Mouse (Mus musculus) forelimb bud, embryonic 11.5 days (tissue): ENCODE data around the gene Psme2.

Experiments used
- DNase-seq: peaks from one replicate; pipeline ENCODE4 v3.0.0-alpha.2; 2012; ENCODE audit warnings: low read depth, low spot score

Psme2 gene

DNA sequence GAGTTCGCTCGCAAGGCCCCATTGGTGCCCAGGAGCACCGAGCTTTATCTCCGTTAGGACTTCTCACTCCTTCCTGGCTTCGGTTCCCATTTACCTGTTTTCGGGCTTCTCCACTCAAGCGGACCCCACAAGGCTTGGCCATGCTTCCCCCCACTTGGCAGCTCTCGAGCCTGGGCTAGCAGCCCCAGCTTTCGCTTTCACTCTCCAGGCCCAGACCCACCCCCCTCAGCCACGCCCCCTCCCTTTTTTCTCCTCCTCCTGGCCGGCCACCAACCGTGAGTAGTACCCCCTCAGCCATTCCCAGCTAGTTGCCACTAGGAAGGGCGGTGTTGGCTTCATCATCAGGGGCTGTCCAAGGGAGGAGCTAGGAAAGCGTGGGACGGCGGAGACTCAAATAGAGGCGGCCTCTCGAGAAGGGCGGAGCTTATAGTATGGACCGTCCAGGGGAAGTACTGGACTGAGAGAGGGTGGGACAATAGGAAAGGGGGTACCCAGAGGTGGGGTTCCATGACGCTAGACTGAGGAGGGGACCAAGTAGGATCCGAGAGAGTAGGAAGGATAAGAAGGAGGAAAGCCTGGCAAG lies at the start of gene Psme2:
Gene Psme2 (minus strand): TSS at position 366 of the 583 bp plus-strand sequence.
- DNase-seq: peak; percentile 95

DNA sequence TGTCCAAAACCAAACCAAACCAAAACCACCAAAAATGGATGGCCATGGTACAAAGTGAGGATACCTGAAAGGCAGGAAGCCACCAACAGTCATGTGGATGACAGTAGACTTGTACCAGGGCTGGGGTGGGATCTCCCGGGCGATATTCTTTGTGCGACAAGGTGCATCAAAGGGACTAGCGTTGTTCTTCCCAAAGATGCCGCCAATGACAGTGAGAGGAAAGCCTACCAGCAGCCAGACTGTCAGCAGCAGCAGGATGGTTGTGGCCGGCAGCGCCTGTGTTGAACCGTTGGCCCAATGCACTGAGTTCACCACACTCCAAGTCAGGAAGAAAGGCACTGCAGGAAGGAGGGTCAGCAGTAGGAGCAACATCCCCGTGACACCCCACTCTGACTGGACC lies 46.9 kb upstream of the Psme2 start, which contains the start of gene Gm49378:
Gene Gm49378 (minus strand): TSS at position 101 of the 400 bp plus-strand sequence.
- DNase-seq: no peak

GRCm38 (mm10) chr14:55635523-55636007 lies 44.7 kb upstream of the Psme2 start, which contains the start of gene Ipo4:
Gene Ipo4 (minus strand): TSS chr14:55635957.
- peak; percentile 82 for DNase-seq

GRCm38 (mm10) chr14:55634874-55635522 lies 44.1 kb upstream of the Psme2 start:
- DNase-seq: no peak

GRCm38 (mm10) chr14:55629312-55629711 lies 38.4 kb upstream of the Psme2 start:
- no peak for DNase-seq

DNA sequence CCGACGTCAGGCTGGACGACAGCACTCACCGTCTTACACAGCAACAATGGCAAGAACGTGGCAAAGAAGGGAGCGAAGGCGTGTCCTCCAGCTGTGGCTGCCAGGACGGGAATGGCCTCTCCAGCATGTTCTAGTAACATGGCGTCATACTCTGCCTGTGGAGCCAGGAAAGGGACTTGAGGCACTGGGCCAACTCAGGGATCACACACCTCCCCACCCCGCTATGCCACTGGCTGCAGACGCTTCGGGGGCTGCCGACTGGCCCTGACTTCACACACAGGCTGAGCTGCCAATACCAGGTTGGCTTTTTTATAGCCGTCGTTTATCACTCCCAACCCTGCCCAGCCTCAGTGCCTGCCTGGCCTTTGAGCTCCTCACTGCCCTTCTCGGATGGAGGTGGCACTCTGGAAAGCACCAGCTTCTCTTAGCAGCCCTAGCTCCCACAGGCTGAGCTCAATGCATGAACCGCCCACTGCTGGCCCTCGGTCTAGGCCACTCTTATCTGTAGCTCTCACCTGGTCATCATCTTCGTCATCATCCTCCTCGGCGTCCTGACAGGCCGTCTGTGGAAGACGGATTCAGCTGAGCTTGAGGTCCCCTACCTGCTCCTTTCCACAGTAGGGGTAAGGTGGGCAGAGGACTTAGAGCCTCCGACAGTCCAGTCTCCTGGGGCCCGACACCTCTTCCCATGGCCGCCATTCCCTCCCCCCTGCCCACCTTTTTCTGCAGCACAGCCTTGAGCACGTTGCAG lies 37.3 kb upstream of the Psme2 start:
- DNase-seq: no peak

DNA sequence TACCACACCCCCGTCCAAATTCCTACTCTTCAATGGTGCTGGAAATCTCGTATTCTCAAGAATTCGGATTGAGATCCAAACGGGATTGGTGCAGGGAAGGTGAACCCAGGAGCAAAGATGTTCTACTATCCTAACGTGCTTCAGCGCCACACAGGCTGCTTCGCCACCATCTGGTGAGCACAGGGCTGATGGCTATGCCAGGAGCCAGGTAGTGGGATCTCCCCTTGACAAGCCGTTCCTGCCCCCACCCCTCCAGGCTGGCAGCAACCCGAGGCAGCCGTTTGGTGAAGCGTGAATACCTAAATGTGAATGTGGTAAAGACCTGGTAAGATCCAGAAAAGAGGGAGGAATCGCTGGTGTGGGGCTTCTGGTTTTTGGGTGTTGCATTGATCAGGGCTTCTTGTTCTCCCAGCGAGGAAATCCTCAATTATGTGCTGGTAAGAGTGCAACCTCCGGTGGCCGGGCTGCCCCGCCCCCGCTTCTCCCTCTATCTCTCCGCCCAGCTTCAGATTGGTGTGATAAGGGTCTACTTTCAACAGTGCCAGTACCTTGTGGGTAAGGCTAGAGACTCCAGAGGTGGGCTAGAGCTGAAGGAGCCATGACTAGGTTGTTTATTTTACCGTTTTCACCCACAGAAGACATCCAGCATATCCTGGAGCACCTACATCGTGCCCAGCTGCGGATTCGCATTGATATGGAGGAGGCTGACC lies 27.7 kb upstream of the Psme2 start:
- no peak for DNase-seq

DNA sequence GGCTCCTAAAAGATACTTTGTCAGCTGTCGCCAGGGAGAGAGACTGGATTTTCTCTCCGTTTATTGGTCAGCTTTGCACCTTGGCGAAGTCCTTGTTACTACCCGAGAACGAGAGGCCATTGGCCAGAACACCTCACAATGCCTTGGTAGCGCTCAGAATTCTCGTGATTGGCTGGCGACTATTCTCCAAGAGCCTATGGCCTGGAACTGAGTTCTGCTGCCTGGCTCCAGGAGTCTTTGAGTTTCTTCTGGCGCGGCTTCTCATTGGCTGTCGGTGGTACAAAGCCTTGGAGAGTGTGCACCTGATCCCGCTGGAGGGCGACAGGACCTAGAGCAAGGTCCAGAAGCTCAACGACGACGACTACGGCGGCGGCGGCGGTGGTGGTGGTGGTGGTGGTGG lies 26.9 kb upstream of the Psme2 start, which contains the start of gene Rec8:
Gene Rec8 (plus strand): TSS at position 216 of the 400 bp plus-strand sequence.
- peak; percentile 12 for DNase-seq

DNA sequence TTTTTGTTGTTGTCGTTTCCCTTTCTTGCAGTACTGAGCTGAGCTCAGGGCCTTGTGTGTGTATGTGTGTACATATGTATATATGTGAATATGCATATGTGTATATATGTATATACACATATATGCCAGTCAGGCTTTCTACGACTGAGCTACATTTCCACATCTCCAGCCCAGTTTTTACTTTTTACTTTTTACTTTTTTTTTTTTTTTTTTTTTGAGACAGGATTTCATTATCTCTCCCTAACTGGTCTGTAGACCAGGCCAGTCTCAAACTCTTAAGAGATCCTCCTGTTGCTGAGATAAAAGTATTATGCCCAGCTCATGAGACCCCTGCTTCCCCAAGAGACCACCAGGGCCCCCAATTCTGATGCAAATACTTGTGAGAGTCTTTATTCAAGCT lies 25.9 kb upstream of the Psme2 start:
- DNase-seq: no peak

DNA sequence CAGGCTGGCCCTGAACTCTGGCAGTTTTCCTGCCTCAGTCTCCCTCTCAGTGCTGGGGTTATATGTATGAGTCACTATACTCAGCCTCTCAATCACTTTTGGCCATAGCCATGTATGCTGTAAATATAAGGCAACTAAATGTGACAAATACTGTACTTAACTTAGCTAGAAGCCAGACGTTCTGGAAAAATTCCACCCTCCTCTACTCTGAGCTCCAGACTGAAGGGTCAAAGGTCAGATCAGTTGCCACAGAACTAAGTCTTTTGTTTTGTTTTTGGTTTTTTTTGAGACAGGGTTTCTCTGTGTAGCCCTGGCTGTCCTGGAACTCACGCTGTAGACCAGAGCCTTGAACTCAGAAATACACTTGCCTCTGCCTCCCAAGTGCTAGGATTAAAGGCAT lies 25.0 kb upstream of the Psme2 start:
- no peak for DNase-seq

- no peak for DNase-seq
Measured at GRCm38 (mm10) chr14:55614565-55615178, 23.8 kb upstream of the Psme2 start.

GRCm38 (mm10) chr14:55613346-55613745 lies 22.4 kb upstream of the Psme2 start:
- no peak for DNase-seq

DNA sequence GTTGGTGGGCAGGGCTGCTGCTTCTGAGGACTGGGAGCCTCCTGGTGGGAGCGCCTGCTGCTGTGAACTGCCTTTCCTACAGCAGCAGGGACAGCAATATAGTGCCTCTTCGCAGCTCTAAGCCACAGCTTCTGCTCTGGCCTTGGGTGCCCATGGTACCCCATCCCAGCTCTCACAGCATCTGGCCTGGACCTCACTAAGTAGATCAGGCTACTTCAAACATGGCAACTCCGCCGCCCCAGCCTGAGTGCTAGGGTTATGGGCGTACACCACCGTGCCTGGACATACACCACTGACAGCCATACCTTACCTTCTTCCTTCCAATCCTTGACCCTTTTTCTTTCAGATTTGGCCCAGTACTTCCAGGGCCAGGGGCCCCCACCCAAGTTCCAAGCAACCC lies 17.4 kb upstream of the Psme2 start:
- no peak for DNase-seq

DNA sequence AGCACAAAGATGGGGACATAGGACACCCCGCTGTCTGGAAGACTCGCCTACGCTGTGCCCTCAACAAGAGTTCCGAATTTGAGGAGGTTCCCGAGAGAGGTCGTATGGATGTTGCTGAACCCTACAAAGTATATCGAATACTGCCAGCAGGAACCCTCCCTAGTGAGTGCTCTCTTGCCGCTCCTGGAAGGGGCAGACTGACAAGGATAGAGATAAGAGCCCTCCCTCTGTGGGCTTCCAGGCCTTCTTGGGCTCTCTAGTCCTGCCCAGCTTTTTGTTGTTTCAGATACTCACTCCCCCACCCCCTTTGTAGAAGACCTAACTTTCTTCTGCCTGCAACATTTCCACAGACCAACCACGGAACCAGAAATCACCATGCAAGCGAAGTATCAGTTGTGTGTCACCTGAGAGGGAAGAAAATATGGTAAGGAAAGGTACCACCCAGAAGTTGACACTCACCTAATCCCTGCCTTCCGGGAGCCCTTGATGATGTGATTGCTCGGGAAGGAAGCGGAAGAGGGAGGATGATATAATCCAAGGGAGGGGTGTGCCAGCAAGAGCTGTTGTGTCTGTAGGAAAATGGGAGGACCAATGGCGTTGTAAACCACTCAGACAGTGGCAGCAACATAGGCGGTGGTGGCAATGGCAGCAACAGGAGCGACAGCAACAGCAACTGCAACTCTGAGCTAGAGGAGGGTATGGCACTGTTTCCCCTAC lies 15.0 kb upstream of the Psme2 start:
- no peak for DNase-seq

DNA sequence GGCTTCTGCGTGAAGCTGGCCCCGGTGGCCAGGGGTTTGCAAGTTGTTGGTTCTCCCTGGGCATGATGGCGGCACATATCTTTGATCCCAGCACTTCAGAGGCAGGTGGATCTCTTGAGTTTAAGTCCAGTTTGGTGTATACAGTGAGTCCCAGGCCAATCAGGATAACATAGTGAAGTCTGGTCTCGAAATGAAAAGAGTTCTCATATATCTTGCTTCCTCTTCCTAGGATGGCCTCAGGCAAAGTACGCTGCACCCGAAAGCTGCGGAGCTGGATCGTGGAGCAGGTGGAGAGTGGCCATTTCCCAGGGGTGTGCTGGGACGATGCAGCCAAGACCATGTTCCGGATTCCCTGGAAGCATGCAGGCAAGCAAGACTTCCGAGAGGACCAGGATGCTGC lies 13.9 kb upstream of the Psme2 start:
- DNase-seq: no peak

- DNase-seq: peak; percentile 88
Measured at GRCm38 (mm10) chr14:55603633-55604576, 13.0 kb upstream of the Psme2 start.

- DNase-seq: no peak
Measured at GRCm38 (mm10) chr14:55603271-55603632, 12.3 kb upstream of the Psme2 start, which contains the start of gene Irf9. Gene Irf9 (plus strand): TSS chr14:55603571.

- DNase-seq: no peak
Measured at GRCm38 (mm10) chr14:55598521-55599390, 7.8 kb upstream of the Psme2 start.
